Mouse (Mus musculus) monocyte, adult 2 months (primary cell): ENCODE measurements around the gene Pcca.

Experiments used
- DNase-seq, 2 experiments: peaks; one replicate each; pipeline ENCODE4 v3.0.0; 2022; ENCODE audit warnings: low spot score in 2 of 2, low read depth in 1 of 2

The Pcca gene

DNA sequence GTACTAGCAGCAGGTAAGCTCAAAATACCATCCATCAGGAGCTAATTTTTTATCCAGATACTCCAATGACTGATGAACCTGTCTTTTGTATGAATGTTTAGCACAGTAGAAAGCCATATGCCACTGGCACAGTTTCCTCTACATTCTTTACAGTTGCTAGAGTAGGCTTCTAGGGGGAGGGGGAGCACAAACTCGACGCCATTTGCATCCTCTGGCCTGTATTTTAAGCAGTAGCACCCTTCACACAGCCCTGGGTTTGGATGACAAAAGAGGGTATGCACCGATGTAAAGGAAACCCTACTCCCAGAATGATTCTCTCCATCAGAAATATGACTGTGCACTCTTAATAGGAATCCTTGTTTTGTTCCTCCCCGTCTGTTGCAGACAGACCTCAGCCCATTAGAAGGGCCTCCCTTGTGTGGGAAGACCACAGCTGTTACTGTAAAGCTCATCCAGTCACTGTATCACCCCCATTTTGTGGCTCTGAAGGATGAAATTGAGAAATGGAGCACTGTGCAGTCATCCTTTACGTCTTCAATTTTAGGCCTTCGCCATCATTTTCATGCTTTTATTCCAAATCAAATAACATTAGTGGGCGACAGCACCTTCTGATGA is 348.8 kb downstream of the Pcca start:
- no peak for DNase-seq

DNA sequence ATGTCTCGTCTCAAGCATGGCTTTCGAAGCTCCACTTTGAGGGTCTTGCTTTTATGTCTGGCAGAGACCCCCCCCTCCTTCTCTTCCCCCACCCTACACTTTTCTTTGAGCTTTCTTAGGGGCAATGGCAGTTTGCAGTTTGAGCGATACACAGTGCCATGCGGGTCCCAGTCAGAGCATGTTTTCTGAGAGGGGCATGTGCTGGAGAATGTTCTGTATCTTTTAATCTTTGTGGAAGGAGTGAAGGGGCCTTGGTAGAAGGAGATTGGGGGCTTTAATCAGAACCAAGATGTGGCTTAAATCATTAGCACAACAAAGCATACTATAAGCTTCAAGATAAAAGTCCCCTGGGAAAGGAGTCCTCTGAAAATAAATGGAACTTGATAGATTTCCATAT is 349.3 kb downstream of the Pcca start:
- no peak for DNase-seq

DNA sequence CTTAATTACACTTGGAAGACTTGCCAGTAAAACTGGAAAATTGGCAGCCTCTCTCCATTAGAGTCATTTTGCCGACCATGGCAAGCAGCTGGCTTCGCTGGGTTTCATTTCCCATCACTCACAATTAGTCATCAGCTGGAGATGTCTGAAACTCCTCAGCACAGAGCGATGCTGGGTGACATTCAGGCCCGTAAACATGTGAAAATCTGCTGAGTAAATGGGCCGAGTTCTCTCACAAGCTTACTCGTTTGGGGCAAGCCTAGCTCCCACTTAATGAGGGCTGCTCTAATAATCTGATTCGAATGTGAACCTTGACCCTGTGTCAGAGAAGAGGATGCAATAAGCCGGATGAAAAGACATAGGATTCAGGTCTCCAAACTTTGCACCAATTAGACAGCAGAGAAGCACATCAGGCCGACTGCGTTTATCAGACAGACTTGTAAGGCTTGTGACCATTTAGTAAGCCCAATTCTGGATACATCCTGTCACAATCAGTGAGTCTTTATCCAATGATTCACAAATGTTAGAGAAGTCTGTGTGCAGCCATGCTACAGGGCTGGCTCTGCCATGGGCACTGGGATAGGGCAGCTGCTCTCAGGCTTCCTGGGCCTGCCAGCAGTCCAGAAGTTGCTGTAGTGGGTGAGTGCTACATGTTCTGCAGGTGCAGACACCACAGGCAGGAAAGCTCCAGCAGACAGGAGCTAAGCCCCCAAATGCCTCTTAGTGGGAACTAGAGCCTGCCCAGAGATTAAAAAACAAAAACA is 349.9 kb downstream of the Pcca start:
- DNase-seq = no peak

DNA sequence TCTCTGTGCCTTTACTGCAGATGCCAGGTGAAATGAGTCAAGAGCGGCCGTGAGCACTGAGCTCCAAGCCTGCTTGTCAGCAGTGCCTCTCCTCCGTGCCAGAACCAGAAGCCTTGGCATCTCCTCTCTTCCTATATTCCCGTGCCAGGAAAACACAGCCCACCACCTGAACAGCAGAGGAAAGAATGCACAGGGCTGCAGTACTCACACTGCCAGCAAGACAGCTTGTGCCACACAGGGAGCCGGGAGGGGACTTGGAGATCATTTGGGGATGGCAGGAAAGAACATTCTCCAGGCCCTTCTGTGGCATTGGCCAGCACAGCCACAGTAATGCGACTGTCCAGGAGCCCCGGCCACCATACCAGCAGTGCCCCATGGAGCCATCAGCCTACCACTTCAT is 351.8 kb downstream of the Pcca start:
- no peak for DNase-seq

DNA sequence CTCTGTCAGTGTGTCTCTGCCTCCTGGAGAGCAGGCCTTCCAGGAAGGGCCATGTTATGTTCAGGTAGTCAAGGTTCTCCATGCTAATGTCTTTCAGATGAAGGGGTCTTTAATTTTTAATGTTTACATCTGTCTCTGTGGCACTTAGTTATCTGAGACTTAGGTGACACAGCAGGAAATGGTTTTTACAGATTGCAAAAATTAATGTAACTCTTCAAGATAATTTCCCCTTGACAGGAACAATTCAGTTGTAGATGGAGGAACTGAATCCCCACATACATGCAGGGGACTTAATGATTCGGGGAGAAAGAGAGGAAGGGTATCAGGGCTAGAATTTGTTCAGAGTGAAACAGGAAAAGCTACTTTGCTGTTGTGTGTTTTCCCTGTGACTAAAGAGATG is 353.2 kb downstream of the Pcca start:
- no peak for DNase-seq

DNA sequence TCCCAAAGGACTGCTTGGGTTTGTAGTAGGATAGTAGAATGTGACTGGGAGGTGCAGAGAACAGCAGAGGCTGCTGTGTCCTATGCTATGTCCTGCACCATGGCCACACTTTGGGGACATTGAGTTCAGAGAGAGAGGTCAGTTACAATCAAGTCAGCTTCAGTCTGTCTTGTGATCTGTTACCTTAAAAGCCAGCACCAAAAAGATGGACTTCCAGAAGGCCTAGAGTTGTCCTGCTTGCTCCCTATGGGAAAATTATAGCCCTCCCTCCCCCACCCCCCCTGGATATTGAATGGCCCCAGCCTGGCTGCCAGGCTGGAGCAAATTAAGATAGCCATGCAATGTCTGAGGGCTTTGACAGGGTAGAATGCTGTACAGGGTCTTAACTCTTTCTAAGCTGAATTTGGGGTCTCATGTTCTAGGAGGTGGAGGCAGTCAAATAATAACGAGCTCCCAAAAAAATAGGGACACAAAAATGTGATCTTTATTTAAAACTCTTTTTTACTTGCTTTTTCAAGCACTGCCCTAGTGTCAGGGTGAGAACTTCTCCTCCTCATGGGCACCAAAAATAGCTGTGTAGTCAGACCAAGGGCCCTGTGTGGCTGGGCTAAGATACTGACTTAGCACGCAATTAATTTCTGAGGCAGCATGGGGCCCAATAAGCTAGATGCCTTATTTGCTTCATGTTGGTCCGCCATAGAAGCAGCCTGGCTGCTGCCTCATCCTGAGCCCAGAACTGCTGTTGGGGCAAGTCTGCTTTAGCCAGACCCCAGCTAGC is 353.8 kb downstream of the Pcca start:
- DNase-seq = no peak

DNA sequence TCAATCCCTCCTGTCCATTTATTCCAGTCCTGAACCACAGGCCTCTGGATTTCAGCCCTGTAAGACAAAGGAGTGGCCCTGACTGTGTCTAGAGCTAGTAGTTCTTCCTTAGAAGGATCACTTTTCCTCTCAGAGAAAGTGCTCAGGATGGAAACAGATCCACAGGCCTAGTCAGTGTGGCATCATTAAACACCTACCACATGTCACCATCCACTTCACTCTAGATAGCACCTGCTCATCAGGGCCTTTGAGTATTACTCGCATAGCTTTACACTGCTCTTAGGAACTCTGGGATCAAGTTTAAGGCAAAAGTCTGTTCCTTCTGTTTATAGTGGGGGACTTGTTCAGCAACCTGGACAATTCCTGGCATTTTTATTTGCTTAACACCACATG is 354.4 kb downstream of the Pcca start:
- no peak for DNase-seq

DNA sequence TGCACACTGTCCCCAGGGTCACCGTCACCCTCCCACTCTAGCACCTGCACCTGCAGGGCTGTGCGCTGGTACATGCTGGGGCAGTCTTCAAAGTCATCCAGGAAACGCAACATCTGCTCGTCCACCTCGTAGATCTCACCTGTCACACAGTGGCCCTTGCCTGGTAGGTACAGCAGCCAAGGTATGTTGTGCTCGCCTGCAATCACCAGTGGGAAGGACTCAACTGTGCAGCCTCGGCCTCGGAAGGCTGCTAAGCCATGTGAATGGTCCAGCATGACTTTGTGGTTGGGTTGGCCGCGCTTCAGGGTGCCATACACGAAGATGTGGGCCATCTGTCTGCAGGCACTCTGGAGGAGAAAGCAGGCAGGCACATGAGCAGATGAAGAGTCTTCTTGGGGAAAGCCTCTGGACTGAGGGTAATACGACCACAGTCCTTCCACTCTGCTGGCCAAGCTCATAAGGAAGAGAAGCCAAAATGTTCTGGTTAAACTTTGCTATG is 357.4 kb downstream of the Pcca start:
- DNase-seq = no peak

DNA sequence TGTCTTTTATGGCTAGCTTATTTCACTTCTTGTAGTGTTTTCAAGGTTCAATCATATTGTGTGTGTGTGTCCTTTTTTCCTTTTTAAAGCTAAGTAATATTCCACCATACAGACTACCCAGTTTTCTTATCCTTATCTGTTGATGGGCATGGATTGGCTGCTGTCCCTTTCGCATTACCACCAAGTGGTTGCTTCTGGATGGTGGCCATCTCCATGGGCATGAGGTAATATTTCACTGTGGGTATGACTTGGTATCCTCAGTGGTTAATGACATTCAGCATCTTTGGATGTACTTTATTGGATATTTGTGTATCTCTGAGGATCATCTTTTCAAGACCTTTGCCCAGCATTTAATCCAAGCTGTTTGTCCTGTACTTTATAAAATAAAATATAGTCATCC is 362.0 kb downstream of the Pcca start:
- no peak for DNase-seq

DNA sequence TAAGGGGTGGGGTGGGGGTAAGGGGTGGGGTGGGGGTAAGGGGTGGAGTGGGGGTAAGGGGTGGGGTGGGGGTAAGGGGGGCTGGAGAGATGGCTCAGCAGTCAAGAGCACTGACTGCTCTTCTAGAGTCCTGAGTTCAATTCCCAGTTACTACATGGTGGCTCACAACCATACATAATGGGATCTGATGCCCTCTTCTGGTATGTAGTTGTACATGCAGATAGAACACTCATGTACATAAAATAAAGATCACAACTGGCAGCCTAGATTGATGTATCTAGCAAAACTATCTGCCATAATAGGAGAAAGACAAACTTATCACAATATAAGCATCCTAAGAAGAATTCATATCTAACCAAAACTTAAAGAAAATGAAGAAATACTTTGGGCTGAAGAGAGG is 364.4 kb downstream of the Pcca start:
- no peak for DNase-seq

DNA sequence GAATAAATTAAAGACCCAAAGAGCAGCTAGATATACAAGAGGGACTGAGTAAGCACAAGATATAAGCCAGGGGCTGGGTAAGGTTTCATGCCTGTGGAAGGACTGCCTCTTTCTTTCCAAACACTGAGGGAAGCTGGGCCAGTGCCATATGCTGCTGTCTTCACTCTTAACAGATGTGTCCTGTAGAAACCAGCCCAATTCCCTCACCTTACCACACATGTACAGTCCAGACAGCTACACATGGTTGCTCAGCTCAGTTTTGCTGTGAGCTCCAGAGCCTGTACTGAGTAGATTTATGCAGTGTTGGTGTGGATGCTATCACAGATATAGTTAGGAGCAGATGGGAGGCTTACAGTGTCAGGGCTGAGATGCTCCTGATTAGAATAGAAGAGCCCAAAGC is 366.6 kb downstream of the Pcca start:
- no peak for DNase-seq

DNA sequence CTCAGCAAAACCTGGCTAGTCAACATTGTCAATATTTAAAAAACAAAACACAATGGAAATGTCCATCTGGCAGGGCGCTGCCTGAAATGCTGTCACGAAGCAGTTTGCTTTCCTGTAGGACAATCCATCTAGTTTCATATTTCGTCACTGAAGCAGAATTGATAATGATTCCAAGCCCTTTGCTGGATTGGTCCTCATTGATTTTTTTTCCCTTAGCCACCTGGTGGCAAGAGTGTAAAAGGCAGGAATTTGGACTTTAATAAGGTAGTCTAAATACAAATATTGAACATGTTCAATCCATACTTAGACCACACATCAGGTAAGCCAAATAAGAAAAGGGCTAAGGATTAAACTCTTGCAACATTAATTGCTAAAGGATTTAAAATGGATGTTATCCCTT is 367.1 kb downstream of the Pcca start:
- DNase-seq = no peak

DNA sequence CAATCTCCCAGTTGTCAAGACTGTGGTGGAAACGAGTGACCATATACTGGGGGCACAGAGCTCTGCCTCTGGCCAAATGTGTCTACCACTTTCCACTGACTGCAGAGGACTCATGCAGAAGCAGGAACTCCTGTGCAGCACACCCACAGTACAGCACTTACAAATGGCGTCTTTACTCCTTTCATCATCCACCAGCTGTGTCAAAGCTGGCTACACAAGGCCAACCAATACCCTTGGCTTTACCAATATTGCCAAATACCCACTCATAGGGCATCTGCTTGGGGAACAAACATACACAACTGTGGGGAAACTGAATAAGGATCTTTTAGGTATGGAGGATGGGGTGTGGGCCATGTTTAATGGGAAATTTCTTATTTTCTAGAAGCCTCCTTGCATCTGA is 367.6 kb downstream of the Pcca start:
- DNase-seq = no peak

DNA sequence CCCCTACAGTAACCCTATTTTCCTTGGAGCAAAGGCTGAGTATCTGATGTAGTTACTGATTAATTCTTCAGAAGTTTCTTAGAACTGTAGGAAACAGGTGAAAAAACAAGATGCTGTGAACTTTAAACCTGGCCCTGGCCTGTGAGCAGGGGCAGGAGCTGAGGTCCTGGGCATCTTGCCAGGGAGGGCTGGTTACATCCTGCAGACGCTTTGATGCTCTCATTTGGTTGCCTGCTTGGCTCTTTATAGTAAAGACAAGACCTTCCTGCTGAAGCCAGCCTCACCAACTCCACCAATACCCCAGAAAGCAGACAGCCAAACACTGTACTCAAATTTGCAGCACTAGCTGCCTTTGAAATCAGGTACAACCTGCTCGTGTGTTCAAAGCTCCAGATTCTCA is 368.0 kb downstream of the Pcca start:
- no peak for DNase-seq

DNA sequence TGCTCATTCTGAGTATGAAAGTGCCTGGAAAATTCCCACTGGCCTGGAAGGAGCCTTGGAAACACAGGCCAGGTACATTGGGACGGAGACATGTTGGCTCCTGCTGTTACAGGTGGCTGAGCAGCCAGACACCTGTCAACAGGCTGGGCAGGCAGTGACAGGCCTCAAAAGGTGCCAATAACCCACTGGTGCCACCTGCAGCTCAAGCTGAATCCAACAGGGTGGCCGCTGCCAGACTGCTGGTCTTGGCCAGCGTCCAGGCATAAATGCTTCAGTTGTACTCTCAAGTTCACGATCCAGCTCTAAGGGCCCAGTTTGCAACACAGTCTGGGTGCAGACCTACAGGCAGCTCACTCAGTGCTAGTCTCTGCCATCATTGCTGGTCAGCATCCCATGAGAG is 368.8 kb downstream of the Pcca start:
- no peak for DNase-seq

DNA sequence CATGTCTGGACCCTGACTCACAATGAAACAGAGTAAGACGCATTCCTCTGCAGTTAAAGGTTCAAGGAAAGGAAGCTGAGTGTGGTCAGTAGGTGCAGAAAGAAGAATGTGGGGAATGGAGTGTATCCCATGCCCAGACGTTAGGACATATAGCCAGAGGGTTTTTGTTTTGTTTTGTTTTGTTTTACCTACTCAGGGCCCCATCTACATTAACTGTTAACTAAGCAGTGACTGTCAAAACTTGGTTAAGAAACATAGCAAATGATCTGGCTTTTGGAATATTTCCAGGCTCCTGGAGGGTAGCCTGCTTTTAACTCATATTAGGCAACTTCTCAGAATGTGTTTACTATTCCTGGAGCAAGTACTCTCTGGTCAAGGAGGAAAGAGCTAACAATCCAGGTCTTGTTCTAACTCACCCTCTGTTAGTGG is 369.8 kb downstream of the Pcca start:
- DNase-seq = no peak

DNA sequence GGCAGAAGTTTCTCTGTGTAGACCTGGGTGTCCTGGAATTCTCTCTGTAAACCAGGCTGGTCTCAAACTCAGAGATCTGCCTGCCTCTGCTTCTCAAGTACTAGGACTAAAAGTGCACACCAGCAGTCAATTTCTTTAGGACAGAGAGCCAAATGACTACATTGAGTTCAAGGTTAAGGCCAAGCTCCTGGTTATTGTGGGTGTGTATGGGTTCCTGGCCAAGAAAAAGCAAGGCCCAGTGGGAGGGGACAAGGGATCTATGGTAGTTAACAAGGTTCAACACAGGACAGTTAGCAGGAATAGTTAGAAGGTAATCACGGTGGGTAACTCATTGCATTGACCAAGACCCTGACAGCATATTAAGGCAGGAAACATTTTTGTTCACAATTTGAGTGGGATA is 370.9 kb downstream of the Pcca start:
- DNase-seq = no peak

DNA sequence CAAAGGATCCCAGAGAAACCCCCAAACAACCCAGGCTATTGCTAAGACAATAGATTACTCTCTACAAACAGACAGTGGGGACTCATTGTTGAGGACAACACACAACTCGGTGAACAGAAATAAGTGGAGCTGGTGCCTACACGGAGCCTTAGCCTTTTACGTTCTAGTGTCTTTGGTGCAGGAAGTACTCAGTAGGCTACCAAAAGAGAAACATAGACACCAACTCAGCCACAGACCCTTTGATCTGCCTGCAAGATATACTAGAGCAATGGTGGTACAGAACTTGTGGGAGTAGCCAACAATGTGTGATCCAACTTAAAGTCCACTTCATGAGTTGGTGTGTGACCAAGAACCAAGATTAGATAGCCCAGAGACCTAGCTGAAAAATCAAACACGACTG is 374.0 kb downstream of the Pcca start:
- no peak for DNase-seq

DNA sequence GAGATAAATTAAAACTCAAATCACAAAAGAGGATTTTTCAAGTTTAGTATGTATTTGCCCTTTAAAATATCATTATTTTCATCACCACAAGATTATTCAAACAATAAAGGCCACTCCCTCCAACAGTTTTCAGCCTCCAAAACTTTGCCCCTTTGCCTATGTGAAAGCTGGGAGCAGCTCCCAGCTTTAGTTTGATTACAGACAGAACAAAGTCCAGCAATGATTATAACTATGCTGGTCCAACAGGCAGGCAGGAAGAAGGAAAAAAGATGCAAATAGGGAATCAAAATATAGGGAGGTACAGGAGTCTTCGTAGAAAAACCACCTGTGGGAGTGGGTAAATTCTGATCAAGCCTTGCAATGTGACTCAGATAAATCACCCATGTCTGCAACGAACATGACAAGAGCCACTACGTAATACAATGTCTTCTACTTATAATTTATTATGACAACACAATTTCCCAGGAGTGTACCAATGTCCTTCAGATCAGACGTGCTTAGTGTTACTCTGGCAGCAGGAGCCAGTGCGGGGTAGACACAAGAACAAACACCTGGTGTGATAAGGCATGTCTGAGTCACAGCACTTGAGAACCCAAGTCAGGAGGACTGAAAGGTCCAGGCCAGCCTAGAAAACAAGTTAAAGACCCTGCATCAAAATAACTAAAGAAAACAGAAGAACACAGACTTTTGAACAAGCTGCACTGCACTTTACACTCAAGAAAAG is 375.4 kb downstream of the Pcca start:
- DNase-seq = no peak

DNA sequence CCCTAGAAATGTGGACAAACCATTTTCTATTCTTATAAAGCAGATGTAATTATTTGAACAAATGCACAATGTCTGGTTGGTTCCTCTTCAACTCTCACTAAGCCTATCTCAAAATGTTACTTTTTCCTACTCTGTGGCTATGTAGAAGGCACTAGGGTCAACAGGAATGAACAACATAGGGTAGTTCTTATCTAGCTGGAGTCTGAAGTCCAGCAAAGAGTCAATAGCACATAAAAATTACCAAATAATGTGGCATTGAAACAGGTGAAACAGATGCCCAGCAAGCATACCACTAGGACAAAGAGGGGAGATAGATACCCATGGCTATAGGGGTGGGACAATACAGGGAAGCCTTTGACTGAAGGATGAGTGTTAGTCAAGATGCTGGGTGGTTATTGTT is 377.1 kb downstream of the Pcca start:
- no peak for DNase-seq

DNA sequence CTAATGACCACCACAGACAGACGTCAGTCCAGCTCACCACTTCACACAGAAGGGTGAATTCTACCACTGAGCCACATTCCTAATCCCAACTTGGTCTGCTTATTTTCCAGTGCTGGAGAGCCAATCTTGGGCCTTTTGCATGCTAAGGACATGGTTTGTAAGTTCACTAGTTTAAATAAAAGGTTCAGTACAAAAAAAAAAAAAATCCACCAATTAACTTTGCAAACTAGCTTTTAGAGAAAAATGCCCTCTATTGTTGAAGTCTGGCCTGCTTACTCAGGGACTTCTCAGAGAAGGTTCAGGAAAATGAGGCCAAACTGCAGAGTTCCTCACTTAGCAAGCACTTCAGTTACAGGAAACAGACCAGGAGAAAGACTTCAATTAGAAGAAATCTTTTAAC is 378.0 kb downstream of the Pcca start:
- DNase-seq = no peak
